Mouse (Mus musculus): ENCODE measurements around the gene Pld2.

DNA sequence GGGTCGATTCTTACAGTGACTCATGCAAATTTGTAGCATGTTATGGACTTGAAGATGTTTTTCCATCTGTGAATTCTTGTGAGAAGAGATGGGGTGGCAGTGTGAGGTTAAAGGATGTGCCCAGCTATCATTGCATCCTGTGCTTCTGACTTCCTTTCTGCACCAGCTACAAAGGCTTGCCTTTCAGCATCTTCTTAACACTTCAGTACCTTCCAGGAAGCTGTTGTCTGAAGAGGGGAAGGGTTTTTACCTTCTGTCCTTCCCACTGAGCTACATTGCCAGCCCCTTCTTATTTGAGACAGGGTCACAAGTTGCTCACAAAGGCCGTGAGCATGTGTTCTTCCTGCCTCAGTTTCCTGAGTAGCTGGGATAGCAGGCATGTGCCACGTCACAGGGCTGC is 41.1 kb downstream of the Pld2 start:
- TF ChIP-seq POLR2A (IDR thresholded peaks at IDR 0.05; ENCODE audit: low read depth, low read length) (no peak), CTCF (IDR thresholded peaks at IDR 0.05; ENCODE audit: extremely low read depth, insufficient read depth, insufficient read length, insufficient replicate concordance) (no peak)
